Mouse (Mus musculus) cortical plate, adult 2 months (tissue): Measurements from ENCODE around the gene Prr14. TPM values are rescaled to one million over a fixed set of nuclear protein-coding genes. Genes with fewer than 3 reads are reported as not detected.

ENCODE experiments used
- H3K27ac ChIP-seq: fragments of 200-500 bp; 2 replicates; pipeline ENCODE4 v1.5.1; 2012; ENCODE audit warnings: low read length, control low read depth, inconsistent platforms; ENCODE audit not compliant: insufficient read depth
- H3K4me1 ChIP-seq: fragments of 200-500 bp; 2 replicates; pipeline ENCODE4 v1.6.1; 2011; ENCODE audit warnings: low read length; ENCODE audit not compliant: control insufficient read depth, insufficient read depth
- H3K4me3 ChIP-seq: fragments of 200-500 bp; 2 replicates; pipeline ENCODE4 v1.5.1; 2011; ENCODE audit warnings: mild to moderate bottlenecking, low read length, control low read depth; ENCODE audit not compliant: insufficient read depth
- CTCF ChIP-seq: fragments of 200-500 bp; IDR thresholded peaks from 2 replicates; pipeline ENCODE4 v1.5.1; 2011; ENCODE audit warnings: mild to moderate bottlenecking, control low read depth, low read length; ENCODE audit not compliant: insufficient read depth; ENCODE audit errors: extremely low read depth
- POLR2A ChIP-seq: fragments of 200-500 bp; IDR thresholded peaks from 2 replicates; pipeline ENCODE4 v1.6.1; 2011; ENCODE audit warnings: mild to moderate bottlenecking, low read length, control low read depth; ENCODE audit not compliant: insufficient read depth; ENCODE audit errors: extremely low read depth
- polyA plus RNA-seq: library from polyadenylated mRNA; depleted of rRNA; stranded (reverse); fragments of >200 nt; gene quantifications from 2 replicates; pipeline ENCODE4 v1.2.3, GENCODE M21; 2012; rRNA removed

Gene Prr14
- polyA plus RNA-seq, 1 experiment: 44.8 TPM

DNA sequence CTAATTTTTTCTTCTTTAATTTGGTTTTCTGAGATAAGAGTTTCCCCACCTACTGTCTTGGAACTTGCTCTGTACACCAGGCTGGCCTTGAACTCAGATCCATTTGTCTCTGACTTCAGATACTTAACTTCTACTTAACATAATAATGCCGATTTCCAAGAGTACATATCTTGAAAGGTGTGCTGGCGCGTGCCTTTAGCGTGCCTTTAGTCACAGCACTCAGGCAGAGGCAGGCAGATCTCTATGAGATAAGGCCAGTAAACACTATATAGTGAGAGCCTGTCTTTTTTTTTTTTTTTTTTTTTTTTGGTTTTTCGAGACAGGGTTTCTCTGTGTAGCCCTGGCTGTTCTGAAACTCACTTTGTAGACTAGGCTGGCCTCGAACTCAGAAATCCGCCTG, 56.9 kb downstream of the Prr14 start:
- TF ChIP-seq CTCF (no peak), POLR2A (no peak)
- Histone ChIP-seq H3K27ac (no peak overlapping the region), H3K4me1 (peaks cover 4% of the 10 kb centered on the region; the same call in 1 of the 2 replicates), H3K4me3 (no peak overlapping the region)

DNA sequence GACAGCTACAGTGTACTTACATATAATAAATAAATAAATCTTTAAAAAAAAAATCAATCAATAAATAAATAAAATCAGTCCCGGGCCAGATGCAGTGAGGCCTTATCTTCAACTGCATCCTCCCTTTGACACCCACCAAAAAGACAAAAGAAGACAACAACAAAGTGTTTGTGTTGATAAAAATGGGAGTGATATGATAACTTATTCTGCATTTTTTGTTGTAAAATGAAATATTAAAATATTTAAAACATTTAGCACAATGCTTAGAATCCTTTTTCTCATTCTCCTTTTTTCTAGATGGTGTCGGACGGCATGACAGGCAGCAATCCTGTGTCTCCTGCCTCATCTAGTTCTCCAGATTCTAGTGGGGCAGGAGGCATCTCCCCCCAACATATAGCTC, 59.9 kb downstream of the Prr14 start, which contains the start of gene Gm42715:
Gene Gm42715, plus strand, starts transcription at position 301 of the 400 bp plus-strand sequence.
- no peaks in the 10 kb centered on the region for H3K4me1 ChIP-seq
- no peak for TF ChIP-seq CTCF
- TF ChIP-seq POLR2A: no peak
- no peak within 1 kb of the TSS for H3K27ac ChIP-seq

More for the DNA sequence above, 59.9 kb downstream of the Prr14 start, which contains the start of gene Gm42715:
- H3K4me3 ChIP-seq: no peak within 1 kb of the TSS

Other genes starting within 250 kb of the Prr14 start
- 13.5 and 15.5 TPM in 2 replicates for gene Zfp553, start 226.6 kb upstream of the Prr14 start, polyA plus RNA-seq
- gene Sept1, start 226.5 kb upstream of the Prr14 start, polyA plus RNA-seq: 9.2 and 10.4 TPM in 2 replicates
- gene Zfp771, start 215.3 kb upstream of the Prr14 start, polyA plus RNA-seq: 109 and 110 TPM in 2 replicates
- gene Dctpp1, start 198.9 kb upstream of the Prr14 start, polyA plus RNA-seq: 33.0 and 37.4 TPM in 2 replicates
- 26.2 and 27.5 TPM in 2 replicates for gene Sephs2, start 185.6 kb upstream of the Prr14 start, polyA plus RNA-seq
- gene Itgal, start 163.4 kb upstream of the Prr14 start, polyA plus RNA-seq: 1.1 and 1.3 TPM in 2 replicates
- 14.2 and 14.6 TPM in 2 replicates for gene Zfp768, start 114.0 kb upstream of the Prr14 start, polyA plus RNA-seq
- 5.2 and 5.5 TPM in 2 replicates for gene Zfp747, start 83.6 kb upstream of the Prr14 start, polyA plus RNA-seq
- 2.7 TPM in 2 replicates for gene 9130019O22Rik, start 72.4 kb upstream of the Prr14 start, polyA plus RNA-seq
- 5.4 and 8.3 TPM in 2 replicates for gene E430018J23Rik, start 66.0 kb upstream of the Prr14 start, polyA plus RNA-seq
- gene Zfp764, start 52.8 kb upstream of the Prr14 start, polyA plus RNA-seq: 3.4 and 3.9 TPM in 2 replicates
- 19.2 and 19.3 TPM in 2 replicates for gene Zfp688, start 37.5 kb upstream of the Prr14 start, polyA plus RNA-seq
- 5.3 and 5.8 TPM in 2 replicates for gene Zfp689, start 10.5 kb upstream of the Prr14 start, polyA plus RNA-seq
- 26.6 and 27.1 TPM in 2 replicates for gene Fbrs, start 19.6 kb downstream of the Prr14 start, polyA plus RNA-seq
- 24.7 and 26.4 TPM in 2 replicates for gene Srcap, start 52.4 kb downstream of the Prr14 start, polyA plus RNA-seq
- gene Gm42715, start 60.0 kb downstream of the Prr14 start, polyA plus RNA-seq: 11.3 and 13.3 TPM in 2 replicates
- not detected in 2 replicates for gene Tmem265, start 101.8 kb downstream of the Prr14 start, polyA plus RNA-seq
- gene Phkg2, start 113.7 kb downstream of the Prr14 start, polyA plus RNA-seq: 143 and 150 TPM in 2 replicates
- 22.0 and 22.3 TPM in 2 replicates for gene Ccdc189, start 129.0 kb downstream of the Prr14 start, polyA plus RNA-seq
- 48.0 and 51.1 TPM in 2 replicates for gene Rnf40, start 129.2 kb downstream of the Prr14 start, polyA plus RNA-seq
- 16.9 and 19.5 TPM in 2 replicates for gene Zfp629, start 156.2 kb downstream of the Prr14 start, polyA plus RNA-seq
- 25.5 and 27.0 TPM in 2 replicates for gene Bcl7c, start 249.3 kb downstream of the Prr14 start, polyA plus RNA-seq